Mouse (Mus musculus) adrenal gland, postnatal 25 days (tissue): ENCODE measurements around the gene Specc1. TPM values are rescaled to one million over a fixed set of nuclear protein-coding genes. Genes with fewer than 3 reads are reported as not detected.
A peak's percentile ranks its signal among the peaks of the same experiment; 100 is the strongest.

Source experiments
- DNase-seq: peaks from one replicate; pipeline ENCODE4 v3.0.0; 2021; ENCODE audit warnings: mixed read lengths
- total RNA-seq: library from RNA; stranded (reverse); gene quantifications from 2 replicates; pipeline ENCODE4 v1.2.3, GENCODE M21; 2021

The Specc1 gene
- total RNA-seq, 1 experiment from 2014 or later: 9.7 TPM

- peak; percentile 73 for DNase-seq
Observed at GRCm38 (mm10) chr11:62248401-62249244, 292.1 kb downstream of the Specc1 start, which contains the start of gene Adora2b. Gene Adora2b, plus strand, starts transcription at chr11:62248984.

- peak; percentile 30 for DNase-seq
Observed at GRCm38 (mm10) chr11:62249266-62250037, 292.9 kb downstream of the Specc1 start.

DNA sequence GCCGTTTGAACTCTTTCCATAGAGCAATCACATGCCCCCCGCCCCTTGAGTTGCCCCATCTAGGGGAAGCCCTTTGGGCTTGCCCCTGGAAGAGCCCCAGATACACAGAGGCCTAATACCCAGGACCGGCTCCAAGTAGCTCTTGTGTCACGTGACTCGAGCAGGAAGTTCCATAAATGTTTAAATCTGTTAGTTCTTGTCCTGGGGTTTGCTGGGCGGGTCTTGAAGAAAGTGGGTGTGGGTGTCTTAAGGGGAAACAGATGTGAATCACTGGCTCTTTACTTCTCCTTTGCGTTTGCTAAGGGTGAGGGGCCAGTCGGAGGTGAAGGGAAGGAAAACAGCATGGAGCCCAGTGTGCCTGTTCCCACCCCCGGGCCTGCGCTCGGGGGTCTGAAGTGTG is 294.5 kb downstream of the Specc1 start:
- DNase-seq: no peak

- DNase-seq: no peak
Observed at GRCm38 (mm10) chr11:62253380-62253779, 296.8 kb downstream of the Specc1 start.

- DNase-seq: no peak
Observed at GRCm38 (mm10) chr11:62259214-62259613, 302.7 kb downstream of the Specc1 start.

DNA sequence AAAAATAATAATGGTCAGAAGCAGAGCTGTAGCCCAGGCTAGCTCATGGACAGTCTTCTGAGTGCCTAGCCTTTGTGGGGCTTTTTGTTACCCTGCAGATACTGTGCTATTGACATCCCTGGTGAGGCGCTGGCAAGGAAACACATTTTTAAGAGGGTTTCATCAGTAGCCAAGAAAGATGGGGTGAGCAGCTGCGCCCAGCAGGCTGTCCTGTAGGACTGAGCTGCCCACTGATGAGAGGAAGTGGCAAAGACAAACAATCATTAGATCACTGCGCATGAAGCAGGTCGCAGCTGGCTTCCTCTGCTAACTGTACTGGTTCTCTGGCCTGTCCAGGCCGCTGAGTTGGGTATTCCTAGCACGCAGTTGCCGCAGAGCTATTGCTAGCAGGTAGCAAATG is 307.0 kb downstream of the Specc1 start:
- DNase-seq: no peak

- DNase-seq: no peak
Observed at GRCm38 (mm10) chr11:62264018-62264417, 307.5 kb downstream of the Specc1 start.

GRCm38 (mm10) chr11:62265642-62266041 is 309.1 kb downstream of the Specc1 start:
- no peak for DNase-seq

GRCm38 (mm10) chr11:62266466-62267214 is 310.1 kb downstream of the Specc1 start:
- no peak for DNase-seq

DNA sequence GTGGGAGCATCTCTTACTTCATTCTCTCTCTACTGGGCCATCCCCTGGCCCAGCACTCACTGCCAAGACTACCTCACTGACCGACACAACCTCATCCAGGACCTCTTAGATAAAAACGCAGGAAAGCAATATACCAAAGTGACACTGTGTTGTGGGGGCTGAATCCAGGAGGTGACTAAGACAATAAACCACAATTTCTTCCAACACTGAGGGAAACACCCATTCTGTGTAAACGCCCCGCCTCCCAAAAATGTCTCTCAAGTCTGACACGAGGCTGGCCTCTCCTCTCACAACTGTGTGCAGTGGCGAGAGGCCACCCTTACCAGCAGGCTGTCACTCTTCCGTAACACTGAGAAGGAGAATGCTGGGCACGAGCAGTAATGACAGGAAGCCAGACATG is 311.8 kb downstream of the Specc1 start:
- no peak for DNase-seq

DNA sequence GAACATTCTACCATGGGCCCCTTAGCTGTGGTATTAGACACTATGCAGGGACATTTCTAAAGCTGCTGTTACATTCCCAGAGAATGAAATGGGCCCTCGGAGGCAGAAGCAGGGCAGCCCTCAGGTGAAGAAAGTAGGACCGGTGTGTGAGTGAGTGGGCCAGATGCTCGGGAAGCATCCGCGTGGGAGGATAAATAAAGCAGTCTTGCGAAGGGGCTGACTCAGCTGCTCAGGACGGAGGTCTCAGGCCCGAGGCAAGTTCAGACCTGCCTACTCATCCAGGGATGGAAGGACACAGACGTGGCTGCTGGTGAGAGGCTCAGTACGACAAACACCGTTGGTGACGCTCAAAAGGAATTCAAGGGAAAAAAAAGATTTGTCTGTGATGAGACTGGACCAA is 312.5 kb downstream of the Specc1 start:
- no peak for DNase-seq

- DNase-seq: no peak
Observed at GRCm38 (mm10) chr11:62270851-62271250, 314.3 kb downstream of the Specc1 start.

Other genes with a start within 250 kb of the Specc1 start
- not detected in 2 replicates for gene Slc5a10, start 235.9 kb upstream of the Specc1 start, total RNA-seq
- gene Prpsap2, start 194.7 kb upstream of the Specc1 start, total RNA-seq: 30.4 and 43.0 TPM in 2 replicates
- gene Ulk2, start 101.7 kb upstream of the Specc1 start, total RNA-seq: 40.3 and 43.7 TPM in 2 replicates
- 28.2 and 33.5 TPM in 2 replicates for gene Akap10, start 26.5 kb upstream of the Specc1 start, total RNA-seq